Mouse (Mus musculus): ENCODE results near the gene Gm10750. TPM values are rescaled to one million over a fixed set of nuclear protein-coding genes. Genes with fewer than 3 reads are reported as not detected.

The Gm10750 gene
- polyA plus RNA-seq (2017; shearing (Covaris generic)): not detected

GRCm38 (mm10) chr2:149017137-149017536, at the start of gene Gm10750:
Gene Gm10750, minus strand, starts transcription at chr2:149017237.

GRCm38 (mm10) chr2:149003151-149003550, 13.9 kb downstream of the Gm10750 start, which contains the start of gene Gm1330:
Gene Gm1330, minus strand, starts transcription at chr2:149003251.

Other genes starting within 250 kb of the Gm10750 start
- gene Cst11, start 245.7 kb downstream of the Gm10750 start, polyA plus RNA-seq (2017; shearing (Covaris generic)): not detected
- not detected for gene 8030411F24Rik, start 235.2 kb downstream of the Gm10750 start, polyA plus RNA-seq (2017; shearing (Covaris generic))
- not detected for gene Cst12, start 227.9 kb downstream of the Gm10750 start, polyA plus RNA-seq (2017; shearing (Covaris generic))
- gene Cst8, start 218.5 kb downstream of the Gm10750 start, polyA plus RNA-seq (2017; shearing (Covaris generic)): not detected
- not detected for gene Cst13, start 197.2 kb downstream of the Gm10750 start, polyA plus RNA-seq (2017; shearing (Covaris generic))
- gene Cst9, start 182.1 kb downstream of the Gm10750 start, polyA plus RNA-seq (2017; shearing (Covaris generic)): not detected
- gene 9230104L09Rik, start 152.2 kb downstream of the Gm10750 start, polyA plus RNA-seq (2017; shearing (Covaris generic)): not detected
- gene Cst3, start 141.5 kb downstream of the Gm10750 start, polyA plus RNA-seq (2017; shearing (Covaris generic)): 188 TPM
- not detected for gene Gm1330, start 14.0 kb downstream of the Gm10750 start, polyA plus RNA-seq (2017; shearing (Covaris generic))

All from activated CD4-positive, CD25-positive, alpha-beta regulatory T cell, adult 9 weeks (primary cell).